Mouse (Mus musculus): Measurements from ENCODE around the gene Esp36. TPM values are rescaled to one million over a fixed set of nuclear protein-coding genes. Genes with fewer than 3 reads are reported as not detected.

The Esp36 gene
- not detected for polyA plus RNA-seq (2017; shearing (Covaris generic))

GRCm38 (mm10) chr17:38420085-38420484 is at the start of gene Esp36:
Esp36 (minus strand) TSS chr17:38420185.

Other genes with a start within 250 kb of the Esp36 start
- not detected for gene Olfr134, start 248.8 kb downstream of the Esp36 start, polyA plus RNA-seq (2017; shearing (Covaris generic))
- gene Olfr135, start 215.8 kb downstream of the Esp36 start, polyA plus RNA-seq (2017; shearing (Covaris generic)): not detected
- gene Olfr138, start 159.2 kb downstream of the Esp36 start, polyA plus RNA-seq (2017; shearing (Covaris generic)): not detected
- not detected for gene Olfr137, start 112.6 kb downstream of the Esp36 start, polyA plus RNA-seq (2017; shearing (Covaris generic))
- not detected for gene Olfr136, start 90.4 kb downstream of the Esp36 start, polyA plus RNA-seq (2017; shearing (Covaris generic))
- gene Esp34, start 134.0 kb upstream of the Esp36 start, polyA plus RNA-seq (2017; shearing (Covaris generic)): not detected
- not detected for gene Esp31, start 219.3 kb upstream of the Esp36 start, polyA plus RNA-seq (2017; shearing (Covaris generic))

All from effector memory CD4-positive, alpha-beta T cell, adult 5 months (primary cell).